Mouse (Mus musculus) urinary bladder, postnatal 36 days (tissue): ENCODE measurements around the gene Tas1r1.
A peak's percentile ranks its signal among the peaks of the same experiment; 100 is the strongest.

ENCODE experiments used
- DNase-seq, 2 experiments: peaks; one replicate each; pipeline ENCODE4 v3.0.0; 2022; ENCODE audit warnings: low spot score in 2 of 2, mixed read lengths in 1 of 2

The Tas1r1 gene

DNA sequence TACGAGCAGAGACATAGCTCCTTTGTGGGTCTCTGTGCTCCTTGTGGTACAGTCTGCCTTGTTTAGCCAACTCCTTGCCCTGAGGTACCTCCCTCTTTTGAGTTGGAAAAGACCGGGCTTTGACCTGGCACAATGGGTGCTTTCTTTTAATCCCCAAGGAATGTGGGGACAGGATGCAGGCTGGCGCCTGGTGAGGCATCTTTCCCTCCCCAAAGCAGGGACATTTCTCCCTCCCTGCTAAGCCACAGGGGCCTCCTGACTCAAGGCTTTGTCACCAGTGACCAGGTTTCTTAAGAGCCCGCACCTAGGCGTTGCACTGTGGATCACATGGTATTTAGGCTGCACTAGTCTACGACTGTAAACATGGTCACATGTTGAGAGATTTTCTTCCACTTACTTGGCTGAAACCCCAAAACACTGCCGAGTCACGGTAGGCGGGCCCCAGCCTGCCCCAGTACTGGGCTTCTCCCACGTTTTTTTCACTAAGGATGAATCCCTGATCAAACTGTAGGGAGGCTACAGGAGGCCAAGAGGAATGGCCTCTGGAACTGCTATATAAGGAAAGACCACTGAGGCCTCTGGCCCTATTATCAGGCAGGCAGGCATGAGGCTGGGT is 28.2 kb downstream of the Tas1r1 start:
- DNase-seq = peak; percentile 60 to 81

DNA sequence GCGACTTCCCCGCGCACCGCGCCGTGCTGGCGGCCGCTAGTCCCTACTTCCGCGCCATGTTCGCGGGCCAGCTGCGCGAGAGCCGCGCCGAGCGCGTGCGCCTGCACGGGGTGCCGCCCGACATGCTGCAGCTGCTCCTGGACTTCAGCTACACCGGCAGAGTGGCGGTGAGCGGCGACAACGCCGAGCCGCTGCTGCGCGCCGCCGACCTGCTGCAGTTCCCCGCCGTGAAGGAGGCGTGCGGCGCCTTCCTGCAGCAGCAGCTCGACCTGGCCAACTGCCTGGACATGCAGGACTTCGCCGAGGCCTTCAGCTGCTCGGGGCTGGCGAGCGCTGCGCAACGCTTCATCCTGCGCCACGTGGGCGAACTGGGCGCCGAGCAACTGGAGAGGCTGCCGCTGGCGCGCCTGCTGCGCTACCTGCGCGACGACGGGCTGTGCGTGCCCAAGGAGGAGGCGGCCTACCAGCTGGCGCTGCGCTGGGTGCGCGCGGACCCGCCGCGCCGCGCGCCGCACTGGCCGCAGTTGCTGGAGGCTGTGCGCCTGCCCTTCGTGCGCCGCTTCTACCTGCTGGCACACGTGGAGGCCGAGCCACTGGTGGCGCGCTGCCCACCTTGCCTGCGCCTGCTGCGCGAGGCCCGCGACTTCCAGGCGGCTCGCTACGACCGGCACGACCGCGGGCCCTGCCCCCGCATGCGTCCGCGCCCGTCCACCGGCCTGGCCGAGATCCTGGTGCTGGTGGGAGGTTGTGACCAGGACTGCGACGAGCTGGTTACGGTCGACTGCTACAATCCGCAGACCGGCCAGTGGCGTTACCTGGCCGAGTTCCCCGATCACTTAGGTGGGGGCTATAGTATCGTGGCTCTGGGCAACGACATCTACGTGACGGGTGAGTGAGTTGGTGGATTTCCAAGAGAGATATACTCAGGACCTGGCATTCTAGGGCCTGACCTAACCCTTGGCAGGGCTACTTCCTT is 29.0 kb downstream of the Tas1r1 start:
- DNase-seq = peak; percentile 47 to 51

DNA sequence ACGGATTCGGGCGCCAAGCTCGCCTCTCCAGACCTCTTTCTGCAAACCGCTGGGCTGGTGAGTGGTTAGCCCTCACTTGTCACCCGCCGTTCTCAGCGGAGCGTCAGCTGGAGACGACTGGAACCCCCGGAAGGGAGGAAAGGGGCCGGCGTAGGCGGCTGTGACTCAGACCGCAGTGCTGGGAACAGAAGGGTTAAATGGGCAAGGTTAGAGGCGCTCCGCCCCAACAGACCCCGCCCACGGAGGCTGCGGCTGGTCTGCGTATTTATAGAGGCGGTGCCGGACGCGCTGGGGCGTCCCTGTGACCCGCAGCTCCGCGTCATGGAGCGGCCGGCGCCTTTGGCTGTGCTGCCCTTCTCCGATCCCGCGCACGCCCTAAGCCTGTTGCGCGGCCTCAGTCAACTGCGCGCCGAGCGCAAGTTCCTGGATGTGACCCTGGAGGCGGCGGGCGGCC is 29.7 kb downstream of the Tas1r1 start, which contains the start of gene Klhl21:
Gene Klhl21, plus strand, starts transcription at position 182 of the 454 bp plus-strand sequence.
- DNase-seq = peak; percentile 95

- no peak for DNase-seq
Observed at GRCm38 (mm10) chr4:152008148-152008500, 30.2 kb downstream of the Tas1r1 start.

GRCm38 (mm10) chr4:152007481-152008147 is 30.8 kb downstream of the Tas1r1 start:
- DNase-seq = peak in 1 of 2 experiments; percentile 33

- DNase-seq = no peak
Observed at GRCm38 (mm10) chr4:152006812-152007211, 31.6 kb downstream of the Tas1r1 start.

DNA sequence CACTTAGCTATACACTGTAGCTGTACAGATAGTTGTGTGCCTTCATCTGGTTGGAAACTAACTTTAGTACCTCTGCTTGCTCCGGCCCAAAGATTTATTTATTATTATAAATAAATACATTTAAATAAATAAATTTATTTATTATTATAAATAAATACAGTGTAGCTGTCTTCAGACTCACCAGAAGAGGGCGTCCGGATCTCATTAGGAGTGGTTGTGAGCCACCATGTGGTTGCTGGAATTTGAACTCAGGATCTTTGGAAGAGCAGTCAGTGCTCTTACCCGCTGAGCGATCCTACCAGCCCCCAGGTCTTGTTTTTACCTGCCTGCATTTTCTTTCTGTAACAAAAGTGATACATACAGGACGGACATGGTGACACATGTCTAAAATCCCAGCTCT is 32.2 kb downstream of the Tas1r1 start:
- DNase-seq = no peak

GRCm38 (mm10) chr4:152002063-152002462 is 36.3 kb downstream of the Tas1r1 start:
- DNase-seq = no peak

DNA sequence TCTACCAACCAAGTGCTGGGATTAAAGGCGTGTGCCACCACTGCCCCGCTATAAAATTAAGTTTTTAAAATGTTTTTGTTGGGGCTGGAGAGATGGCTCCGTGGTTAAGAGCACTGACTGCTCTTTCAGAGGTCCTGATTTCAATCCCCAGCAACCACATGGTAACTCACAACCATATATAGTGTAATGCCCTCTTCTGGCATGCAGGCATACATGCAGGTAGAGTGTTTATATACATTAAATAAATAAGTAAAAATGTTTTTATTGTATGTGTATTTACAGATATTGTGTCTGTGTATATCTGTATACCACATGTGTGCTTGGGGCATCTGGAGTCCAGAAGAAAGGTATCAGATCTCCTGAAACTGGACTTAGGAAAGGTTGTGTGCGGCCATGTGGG is 37.0 kb downstream of the Tas1r1 start:
- DNase-seq = no peak

DNA sequence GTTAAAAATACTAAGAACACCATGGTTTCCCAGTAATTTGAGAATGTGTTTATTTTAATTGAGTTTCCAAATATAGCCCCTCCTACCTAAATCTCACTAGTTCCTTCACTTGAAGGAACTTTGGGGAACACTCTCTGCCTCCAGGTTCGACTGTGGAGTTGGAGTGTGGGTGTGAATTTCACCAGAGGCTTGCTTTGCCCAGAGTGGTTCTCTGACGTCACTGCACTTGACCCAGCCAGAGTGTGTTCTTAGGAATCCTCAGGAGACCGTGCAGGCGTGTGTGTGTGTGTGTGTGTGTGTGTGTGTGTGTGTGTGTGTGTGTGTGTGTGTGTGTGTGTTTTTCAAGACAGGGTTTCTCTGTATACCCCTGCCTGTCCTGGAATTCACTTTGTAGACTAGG is 37.5 kb downstream of the Tas1r1 start:
- DNase-seq = no peak

- DNase-seq = no peak
Observed at GRCm38 (mm10) chr4:151999481-151999880, 38.9 kb downstream of the Tas1r1 start.

DNA sequence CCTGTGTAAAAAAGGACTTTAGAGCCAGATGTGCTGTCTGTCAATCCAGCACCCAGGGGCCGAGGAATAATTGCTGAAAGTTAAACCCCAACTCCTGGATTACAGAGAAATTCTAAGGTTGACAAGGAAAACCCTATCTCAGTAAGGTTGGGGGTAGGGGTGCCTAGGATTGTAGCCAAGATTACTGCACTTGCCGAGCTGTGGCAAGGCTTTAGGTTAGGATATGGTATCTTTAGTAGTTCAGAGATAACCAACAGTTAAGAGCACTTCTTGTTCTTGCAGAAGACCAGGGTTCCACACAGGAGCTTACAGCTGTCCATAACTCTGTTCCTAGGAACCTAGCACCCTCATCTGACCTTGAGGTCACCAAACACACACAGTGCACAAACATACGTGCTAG is 40.7 kb downstream of the Tas1r1 start:
- no peak for DNase-seq

DNA sequence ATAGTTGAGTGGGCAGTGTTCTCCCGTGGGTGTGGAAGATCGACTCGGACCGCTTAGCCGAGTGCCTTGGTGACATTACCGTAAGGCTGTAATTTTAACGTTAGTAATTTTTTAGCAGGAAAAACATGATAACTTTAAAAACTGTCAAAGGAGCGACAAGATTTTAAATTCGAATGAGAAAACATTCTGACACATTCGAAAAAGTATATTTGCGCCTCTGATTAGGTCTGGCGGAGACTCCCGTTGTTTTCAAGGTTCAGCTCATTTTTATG is 41.5 kb downstream of the Tas1r1 start:
- no peak for DNase-seq

GRCm38 (mm10) chr4:151996173-151996950 is 42.0 kb downstream of the Tas1r1 start, which contains the start of gene Phf13:
Gene Phf13 (minus strand): TSS chr4:151996258.
- DNase-seq = peak; percentile 99

DNA sequence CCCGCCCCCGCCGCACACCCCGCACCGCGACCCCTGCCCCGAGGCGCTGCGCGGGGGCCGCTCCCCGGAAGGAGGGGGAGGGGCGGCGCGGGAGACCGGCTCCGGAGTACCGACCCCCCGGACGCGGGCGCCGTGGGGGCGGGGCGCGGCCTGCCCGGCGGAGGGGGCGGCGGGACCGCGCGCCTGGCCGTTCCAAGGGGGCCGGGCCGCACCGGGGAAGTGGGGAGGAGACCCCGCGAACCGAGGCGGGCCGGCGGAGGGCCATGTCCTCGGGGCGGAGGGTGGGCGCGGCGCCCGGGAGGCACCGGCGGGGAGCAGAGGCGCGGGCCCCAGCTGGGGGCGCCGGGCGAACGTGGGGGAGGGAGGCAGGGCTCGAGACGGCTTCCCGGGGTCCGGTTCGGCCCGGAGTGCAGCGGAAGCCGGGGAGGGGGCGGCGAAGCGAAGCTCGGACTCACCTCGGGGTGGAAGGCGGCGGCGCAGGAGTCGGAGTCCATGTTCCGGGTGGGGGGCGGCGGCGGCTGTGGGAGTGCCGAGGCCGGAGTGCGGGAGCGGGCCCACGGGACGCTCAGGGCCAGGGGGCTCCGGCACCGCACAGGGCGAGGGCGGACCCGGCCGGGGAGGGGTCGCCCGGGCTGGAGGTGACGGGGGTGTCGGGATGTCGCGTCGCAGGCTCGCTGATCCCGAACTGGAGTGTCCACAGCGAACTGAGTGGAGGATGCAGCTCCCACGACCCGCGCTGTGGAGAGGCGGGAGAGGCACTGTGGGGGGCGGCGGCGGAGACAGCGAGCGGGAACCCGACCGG is 42.8 kb downstream of the Tas1r1 start:
- DNase-seq = no peak

GRCm38 (mm10) chr4:151994228-151995171 is 43.9 kb downstream of the Tas1r1 start:
- no peak for DNase-seq

- DNase-seq = no peak
Observed at GRCm38 (mm10) chr4:151993035-151993434, 45.3 kb downstream of the Tas1r1 start.

DNA sequence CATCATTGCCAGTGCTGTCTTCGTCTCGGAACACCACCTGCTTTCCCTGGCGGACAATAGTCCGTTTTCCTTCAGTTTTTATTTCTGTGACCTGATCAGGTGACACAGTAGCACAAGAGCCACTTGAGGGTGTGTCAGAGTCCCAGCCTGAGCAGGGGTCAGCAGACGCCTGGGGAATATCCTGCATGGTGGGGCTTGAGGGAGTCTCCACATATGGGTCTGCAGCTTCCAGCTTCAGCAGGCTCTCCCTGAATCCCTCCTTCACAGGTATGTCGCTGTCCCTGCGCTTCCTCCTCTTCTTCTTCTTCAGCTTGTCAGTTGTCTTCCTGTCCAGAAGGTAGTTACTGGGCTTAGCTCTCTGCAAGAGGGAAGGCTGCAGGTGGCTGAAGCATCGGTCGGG is 46.3 kb downstream of the Tas1r1 start:
- no peak for DNase-seq

DNA sequence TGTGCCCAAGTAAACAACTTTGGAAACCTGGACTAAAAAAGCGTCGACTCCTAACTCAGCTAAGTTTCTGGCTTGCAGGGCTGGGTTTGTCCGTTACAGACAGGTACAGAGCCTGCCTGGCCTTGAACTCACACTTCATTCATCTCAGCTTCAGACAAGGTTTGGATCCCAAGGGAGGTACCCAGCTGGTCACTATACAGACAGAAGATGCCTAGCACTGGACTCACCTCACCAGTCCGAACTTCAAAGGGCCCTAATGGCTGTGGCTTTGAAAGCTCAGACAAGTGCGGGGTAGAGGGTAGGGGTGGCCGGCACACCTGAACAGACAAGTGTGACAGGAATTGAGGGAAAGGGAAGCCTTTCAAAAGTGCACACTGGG is 49.3 kb downstream of the Tas1r1 start:
- no peak for DNase-seq
